Mouse (Mus musculus) cerebellum, postnatal 4 days (tissue): ENCODE data around the gene Lyrm1.

Experiments used
- DNase-seq, 2 experiments: peaks; one replicate each; pipeline ENCODE4 v3.0.0; 2022; ENCODE audit warnings: low spot score in 2 of 2, mixed read lengths in 1 of 2

Gene Lyrm1

DNA sequence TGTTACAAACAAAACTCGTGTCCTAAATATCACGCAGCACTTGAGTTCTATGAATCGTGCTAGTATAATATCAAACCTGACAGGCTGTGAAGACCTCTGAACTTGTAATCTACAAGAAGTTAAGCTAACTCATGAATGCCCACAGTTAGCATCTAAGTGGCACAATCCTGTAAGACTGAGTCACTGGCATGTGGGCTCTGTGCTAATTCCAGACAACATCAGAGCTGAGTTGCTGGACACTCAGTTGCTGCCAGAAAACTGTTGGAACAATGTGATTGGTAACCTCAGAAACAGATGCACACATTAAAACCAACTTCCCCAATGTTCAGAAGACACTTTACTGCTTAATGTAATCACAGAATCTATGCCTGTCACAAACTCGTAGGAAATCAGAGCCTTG is 7.8 kb upstream of the Lyrm1 start:
- DNase-seq: no peak

DNA sequence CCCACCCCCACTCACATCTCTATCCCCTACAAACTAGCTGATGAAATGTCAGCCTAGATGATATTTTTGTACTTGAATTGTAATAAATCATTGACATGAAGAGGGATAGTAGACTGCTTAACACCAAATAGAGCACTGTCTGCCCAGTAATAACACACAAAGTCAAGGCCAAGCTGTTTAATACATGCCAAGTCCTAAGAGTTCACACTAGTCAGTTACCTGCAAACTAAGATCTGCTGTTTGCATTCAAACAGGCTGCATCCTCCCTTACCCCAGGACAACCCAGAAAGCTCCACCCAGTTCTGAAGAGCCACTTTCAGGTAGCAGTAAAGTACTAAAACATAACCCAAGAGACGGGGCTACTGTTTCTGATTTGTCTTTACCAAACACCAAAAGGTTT is 3.5 kb upstream of the Lyrm1 start:
- no peak for DNase-seq

DNA sequence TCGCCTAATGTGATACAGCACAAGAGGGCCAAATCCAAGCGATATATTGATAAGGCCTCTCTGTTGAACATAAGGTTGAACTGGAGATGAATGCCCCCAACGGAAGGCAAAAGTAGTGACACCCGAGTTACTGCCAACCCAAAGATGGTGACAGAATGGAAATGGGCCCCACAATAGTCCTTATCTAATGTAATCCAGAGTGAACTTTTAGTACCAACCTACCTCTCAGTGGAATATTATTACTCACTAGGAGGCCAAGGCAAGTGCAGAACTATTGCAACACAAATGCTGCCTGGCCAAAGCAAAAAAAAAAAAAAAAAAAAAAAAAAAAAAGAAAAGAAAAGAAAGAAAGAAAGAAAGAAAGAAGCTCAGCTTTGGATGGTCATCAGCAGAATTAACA is 2.9 kb upstream of the Lyrm1 start:
- DNase-seq: no peak

DNA sequence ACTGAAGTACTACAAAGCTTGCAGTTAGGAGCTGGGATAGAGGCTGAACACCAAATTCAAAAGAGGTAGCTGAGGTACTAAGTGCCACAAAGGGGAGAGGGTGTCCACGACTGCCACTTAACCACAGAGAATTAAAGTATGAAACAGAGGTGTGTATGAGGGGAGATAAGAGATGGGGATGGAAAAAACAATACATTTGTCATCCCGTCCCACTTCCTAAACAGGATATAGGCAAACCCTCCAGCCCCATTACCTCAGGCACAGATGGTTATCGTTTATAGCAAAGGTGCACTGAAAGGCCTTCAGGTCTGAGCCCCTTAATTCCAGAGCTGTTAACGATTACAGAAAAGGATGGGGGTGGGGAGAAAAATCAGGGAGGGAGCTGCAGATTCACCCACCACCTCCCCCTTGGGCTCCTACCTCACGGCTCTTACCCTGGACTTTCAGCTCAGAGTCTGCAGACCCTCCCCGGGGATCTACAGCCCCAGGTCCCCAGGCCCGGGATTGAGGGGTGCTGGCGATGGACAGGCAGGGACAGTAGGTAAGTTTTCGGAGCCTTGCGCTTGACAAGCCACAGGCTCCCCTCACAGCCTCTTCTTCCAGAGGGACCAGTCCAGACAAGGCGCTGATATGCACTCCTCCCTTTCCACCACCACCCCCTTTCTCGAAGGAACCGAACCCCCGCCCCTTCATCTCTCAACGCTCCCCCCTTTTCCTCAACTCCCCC is 680 bp upstream of the Lyrm1 start:
- DNase-seq: no peak

DNA sequence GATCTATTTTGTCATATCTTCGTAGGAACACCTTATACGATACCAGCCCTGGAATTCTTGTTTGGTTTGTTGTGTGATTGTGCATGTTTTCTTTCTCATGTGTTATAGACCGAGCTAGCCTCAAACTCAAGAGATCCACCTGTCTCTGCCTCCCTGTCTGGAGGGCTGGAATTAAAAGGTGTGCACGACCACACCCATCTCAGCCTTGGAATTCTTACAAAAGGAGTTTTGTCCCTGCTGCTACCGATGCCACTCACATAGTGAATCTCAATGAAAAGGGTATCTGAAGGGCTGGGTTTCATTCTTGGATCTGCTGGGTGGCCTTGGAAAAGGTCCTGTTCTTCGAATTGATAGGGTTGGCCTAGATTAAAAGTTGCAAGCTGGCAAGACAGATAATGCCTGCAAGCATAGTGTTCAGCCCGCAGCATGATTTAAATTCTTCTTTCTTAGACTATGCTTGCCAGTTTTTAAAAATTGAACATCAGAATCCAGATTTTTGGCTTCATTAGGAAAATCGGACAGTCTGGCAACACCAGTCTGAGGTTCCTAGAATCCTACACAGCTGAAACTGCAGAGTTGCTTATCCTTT is 2.0 kb downstream of the Lyrm1 start:
- DNase-seq: no peak

DNA sequence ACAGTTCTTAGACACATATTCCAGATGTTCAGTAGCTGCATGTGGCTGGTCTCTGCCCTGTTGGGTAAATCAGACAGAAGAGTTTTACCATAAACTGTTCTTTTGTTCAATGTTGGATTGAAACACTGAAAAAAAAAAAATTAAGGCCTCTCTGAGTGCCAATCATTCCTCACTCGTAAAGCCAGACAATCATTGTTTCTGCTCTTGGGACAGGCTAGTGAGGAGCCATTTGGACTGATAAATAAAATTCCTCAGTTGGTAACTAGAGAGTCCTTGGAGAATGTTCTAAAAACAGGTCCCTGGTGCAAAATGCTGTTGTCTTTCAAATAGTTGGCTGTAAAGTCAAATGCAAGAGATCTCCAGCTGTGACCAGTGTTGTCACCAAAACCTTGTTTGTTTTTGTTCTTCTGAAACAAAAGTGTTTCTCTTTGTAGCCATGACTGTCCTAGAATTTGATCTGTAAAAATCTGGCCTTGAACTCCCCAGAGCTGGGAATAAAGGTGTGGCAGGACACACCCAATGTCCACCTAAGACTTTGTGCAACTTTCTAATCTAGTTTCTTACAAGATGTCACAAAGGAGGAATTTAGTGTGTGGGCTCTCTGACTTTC is 2.7 kb downstream of the Lyrm1 start:
- no peak for DNase-seq

DNA sequence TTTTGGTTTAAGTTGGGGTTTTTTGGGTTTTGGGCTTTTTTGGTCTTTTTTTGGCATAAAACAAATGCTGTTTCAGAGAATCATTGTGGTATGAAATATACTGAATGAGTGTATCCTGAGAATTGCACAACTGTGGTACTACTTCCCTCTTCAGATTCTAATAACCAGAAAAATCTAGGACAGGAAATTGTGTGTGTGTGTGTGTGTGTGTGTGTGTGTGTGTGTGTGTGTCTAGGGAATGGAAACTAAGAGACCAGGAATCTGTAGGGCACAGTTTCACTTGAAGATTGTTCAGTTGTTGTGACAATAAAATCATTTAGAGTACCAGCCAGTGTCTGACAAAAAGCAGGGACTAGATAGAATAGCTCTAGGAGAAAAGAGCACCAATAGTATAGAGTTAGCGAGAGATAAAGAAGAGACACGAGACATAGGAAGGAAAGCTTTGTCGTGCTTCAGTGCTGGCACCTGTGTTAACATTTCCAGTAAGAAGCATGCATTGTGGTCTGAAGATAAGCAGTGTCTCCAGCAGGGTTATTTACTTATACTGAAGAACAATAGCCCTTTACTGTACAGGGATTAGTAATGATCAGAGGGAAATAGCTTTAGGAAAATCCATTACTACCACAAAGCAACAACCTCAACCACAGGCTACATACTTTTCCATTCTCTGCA is 3.9 kb downstream of the Lyrm1 start:
- no peak for DNase-seq

DNA sequence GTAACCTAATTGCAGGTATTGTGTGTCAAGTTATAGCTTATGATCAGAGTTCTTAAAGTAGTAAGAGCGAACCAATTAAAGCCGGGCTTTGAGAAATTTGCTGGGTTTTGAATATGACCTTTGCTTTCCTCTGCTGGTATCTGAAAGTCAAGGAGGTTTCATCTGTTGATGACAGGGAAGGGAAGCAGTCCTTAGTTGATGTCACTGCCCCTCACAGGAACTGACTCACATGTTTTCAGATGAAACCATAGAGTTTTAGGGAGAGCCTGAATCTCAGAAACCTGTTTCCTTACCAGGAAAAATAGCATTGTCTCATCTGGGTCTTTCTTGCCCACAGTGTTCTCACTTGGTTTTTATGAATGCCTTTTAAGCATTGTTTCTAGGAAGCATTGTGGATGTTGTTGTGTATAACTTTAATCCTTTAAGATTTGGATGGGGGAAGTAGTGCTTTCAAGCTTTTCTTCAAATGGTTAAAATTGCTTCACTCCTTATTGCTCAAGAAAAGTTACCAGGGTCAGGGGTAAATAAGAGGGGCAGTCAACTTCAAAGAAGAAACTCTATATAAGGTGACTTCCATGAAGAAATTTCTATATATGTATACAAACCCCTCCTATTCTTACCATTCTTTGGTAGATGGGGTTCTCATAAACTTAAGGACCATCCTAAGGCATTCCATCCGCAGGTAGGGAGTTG is 11.0 kb downstream of the Lyrm1 start:
- no peak for DNase-seq

DNA sequence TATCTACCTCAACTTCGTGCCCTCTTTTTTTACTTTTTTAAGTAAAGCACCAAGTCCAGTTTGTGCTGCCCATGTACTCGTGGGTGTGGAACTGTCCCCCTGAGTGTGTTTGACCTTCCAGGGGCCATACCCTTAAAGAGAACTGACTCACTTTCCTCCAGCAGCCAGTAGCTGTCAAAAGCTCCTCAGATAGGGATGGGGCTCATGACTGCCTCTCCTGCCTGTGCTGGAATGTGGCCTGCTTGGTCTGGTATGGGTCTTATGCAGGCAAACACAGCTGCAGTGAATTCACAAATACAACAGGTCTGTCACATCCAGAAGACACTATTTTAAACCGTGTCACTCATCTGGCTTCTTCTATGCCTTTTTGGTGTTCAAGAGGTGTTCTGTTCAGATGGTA is 16.1 kb downstream of the Lyrm1 start:
- DNase-seq: no peak

DNA sequence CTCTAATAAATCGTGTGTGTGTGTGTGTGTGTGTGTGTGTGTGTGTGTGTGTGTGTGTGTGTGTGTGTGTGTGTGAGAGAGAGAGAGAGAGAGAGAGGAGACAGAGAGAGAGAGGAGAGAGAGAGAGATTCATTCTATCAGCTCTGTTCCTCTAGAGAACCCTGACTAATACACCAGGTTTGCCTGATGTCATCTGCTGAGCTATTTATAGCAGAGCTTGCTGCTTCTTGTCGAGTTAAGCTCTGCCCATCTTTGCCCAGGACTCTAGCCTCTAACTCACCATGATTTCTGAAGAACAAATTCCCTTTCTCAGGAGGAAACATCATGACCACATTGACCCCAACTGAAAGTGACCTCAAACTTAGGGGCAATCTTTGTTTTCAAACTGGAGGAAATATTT is 24.8 kb downstream of the Lyrm1 start:
- no peak for DNase-seq

DNA sequence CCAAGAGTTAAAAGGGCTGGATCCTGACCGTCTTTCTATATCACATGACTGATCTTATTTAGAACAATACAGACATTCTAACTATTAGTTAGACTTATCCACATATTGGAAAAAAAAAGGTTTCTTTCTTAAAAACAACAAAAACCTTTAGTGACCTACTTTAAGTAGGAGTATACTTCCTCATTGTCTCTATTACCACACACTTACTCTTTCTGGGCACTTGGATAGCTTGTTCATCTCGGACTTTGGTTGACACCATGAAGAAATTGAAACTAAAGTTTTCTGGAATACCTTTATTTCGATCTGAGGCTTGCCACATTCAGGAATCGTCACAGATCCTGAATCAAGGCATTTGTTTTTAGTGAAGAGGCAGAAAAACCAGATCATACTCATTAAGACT is 25.4 kb downstream of the Lyrm1 start:
- DNase-seq: no peak

DNA sequence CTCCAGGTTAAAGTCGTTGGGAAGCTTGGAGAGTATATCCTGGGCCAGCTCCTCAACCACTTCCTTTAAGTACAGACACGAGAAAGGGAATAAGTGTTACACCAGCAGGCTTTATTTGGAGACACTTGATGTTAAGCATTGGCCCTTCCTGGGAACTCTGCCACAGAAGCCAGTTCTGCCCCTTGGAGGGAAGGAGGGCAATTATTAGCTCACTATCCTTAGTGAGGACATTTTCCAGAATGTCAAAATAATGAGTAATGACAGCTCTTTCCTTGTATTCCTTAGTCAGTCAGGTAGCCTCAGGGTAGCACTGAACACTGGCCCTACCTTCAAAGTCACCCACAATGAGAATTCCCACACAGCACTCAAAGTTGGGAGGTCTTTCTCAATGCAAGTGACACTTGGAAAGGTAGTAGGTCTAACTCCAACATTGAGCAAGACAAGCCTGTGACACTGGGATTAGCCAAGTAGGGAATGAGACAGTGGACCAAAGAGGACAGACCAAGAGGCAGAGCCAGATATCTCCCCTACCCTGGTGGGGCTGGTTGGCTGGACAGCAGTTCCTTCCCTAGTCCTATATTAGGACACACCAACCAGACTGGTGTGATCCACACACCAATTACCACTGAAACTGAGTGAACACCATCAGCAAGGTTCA is 33.3 kb downstream of the Lyrm1 start:
- no peak for DNase-seq

DNA sequence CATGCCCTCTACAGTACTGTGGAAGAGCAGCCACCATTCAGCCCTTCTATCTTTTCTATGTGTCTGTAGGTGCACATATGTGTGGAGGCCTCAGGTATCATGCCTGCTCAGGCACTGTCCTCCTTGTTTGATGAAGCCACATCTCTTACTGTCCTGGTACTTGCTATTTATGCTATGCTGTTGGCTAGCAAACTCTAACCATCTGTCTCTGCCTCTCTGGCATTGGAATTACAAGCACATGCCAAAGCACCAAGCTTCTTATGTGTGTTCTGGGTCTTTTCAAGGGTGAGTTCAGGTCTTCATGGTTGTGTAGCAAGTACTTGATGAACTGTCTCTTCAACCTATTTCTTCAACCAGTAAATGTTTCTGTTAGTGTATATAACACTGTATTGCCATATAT is 40.7 kb downstream of the Lyrm1 start:
- DNase-seq: no peak

DNA sequence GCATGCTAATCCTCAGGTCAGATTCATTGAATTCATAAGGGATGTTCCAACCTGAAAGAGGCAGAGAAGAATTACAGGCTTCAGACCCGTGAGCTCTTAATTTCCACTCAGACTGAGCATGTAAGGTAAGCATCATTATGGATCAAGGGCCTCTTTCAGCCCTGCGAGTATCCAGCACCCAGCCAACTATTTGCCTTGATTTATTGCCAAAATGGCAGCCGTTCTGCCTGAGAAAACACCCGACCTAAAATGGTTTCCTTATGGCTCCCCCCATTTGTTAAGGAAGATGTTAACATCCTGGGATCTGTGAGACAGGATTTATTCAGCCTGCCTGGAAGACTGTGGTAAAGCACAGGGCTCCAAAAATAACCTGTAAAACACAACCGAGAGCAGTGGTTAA is 41.4 kb downstream of the Lyrm1 start:
- no peak for DNase-seq

DNA sequence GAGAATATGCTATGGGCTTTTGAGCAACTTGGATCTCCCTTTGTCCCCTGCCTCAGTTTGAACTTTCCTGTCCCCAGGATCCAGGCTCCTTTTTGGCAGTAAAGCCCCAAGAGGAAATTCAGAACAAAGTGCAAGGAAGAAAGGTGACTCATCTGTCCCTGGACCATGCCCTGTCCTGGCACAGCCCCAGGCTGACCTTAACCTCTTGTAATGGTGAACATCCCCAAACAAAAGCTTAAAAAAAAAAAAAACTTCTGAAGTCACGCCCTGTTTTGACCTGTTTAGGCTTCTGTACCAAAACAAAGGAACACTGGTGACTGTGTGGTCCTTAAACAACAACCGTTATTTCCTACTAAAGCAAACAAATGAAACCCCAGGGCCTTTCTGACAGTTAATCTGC is 45.9 kb downstream of the Lyrm1 start:
- no peak for DNase-seq

DNA sequence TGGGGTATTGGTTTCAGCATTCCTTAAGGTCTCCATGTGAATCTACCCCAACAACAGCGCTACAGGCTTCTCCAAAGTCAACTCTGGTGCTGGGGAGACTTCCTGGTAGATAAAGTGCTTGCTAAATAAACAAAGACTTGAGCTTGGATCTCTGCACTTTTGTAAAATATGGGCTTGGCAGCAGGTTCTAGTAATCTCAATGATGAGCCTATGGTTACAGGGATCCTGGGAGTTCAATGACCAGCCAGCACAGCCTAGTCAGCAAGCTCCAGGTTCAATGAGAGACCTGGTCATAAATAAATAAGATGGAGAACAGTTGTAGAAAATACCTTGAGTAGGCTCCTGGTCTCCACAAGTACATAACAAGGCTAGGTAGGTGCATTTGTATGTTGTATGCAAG is 58.4 kb downstream of the Lyrm1 start:
- DNase-seq: no peak

DNA sequence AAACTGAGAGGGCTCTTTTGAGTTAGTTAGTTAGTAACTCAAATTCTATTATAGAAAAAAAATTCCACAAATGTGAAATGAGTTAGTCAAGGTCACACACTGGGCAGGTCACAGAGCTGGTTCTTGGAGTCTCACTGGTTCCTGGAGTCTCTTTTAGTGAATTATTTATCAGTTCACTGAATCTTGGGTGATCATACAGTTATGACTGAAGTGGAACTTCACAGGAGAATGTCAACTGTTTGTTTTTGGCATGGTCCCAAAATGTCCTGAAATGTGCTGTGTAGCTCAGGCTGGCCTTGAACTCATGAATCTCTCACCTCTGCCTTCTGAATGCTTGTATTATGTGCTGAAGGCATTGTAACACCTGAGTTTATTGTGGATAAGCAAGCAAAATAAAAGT is 61.8 kb downstream of the Lyrm1 start:
- no peak for DNase-seq

DNA sequence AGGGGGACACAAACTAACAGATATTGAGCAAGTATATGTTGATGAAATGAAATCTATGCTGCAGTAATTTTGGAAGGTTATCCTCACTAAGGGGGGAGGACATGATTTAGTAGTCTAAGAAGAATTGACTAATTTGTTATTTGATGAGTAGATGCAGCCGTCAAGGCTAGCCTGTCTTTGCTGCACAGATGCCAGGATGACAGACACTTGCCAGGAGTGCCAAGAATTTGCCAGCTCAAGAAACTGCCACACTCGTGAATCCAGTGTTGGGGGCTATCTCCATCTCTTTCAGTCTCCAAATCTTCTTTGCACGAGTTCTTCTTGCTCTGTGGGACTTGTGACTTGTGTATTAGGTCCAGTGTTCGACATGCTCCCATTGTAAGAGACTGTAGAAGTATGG is 63.4 kb downstream of the Lyrm1 start:
- DNase-seq: no peak

DNA sequence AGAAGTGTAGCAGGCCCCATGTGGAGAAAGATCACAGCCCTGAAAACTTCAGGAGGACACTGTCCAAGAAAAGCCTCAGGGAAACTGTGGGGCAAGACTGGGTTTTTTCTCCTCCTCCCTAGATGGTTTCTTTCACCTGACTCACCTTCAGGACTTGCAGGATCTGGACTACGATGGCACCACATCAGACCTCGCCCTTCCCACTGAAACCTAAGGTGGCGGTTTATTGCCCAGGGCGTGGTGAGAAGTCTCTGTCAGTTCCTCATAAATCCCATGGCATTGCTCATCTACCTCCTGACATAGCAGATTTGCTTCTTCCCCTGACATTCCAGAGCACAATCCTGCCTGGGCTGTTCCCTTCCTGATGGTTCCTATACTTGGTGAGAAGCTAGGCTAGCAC is 63.8 kb downstream of the Lyrm1 start:
- DNase-seq: no peak

DNA sequence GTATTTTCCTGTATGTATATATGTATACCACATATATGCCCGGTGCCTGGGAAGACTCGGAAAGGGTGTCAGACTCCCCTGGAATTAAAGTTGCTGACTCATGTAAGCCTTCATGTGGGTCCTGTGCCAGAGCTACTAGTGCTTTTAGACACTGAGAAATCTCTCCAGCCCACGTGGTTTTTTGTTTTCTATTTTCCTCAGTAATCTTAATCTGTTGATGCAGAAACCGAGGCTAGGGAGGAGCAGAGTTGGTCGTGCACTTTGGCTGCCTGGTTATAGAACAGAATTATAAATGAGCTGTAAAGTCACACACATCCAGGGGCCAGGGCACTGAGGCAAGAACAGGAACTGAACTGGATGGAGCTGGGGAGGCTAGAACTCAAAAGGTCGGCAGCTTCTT is 64.3 kb downstream of the Lyrm1 start:
- no peak for DNase-seq

DNA sequence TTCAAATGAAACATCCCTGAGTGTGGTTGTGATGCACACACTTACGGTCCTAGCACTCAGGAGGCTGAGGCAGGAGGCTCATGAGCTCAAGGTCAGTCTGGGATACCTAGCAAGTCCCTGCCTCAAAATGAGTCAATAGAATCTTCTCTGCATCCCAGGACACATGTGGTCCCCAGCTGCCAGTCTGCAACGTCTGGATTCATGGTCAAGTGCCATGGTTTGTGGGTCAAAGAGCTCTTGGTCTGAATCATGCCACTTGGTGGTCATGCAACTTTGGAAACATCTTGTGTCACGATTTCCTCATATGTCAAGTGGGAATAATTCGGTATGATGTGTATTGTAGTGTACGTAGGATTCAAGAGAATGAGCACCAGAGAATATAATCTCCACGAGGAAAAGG is 64.9 kb downstream of the Lyrm1 start:
- DNase-seq: no peak

DNA sequence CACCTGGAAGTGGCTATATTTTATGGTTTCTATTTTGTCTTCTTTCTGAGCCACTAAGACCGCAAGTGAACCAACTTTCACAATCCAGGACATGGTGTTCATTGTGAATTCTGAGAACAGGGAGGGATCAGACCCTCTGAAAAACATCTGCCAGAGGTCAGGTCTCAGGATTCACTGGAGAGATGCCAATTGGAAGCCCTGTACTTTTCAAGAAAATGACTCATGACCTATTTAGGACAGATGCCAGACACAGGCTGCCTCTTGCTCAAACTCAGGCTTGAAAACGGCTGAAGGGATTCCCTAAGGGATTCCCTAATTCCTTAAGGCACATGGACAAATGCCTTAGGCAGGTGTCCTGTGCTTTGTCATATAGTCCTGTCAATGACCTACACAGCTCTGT is 65.4 kb downstream of the Lyrm1 start:
- DNase-seq: no peak
